Mouse (Mus musculus) T-cell, adult 66 days (primary cell): ENCODE data around the gene Kmt2a. TPM values are rescaled to one million over a fixed set of nuclear protein-coding genes. Genes with fewer than 3 reads are reported as not detected.

Experiments used
- total RNA-seq, 2 experiments: library from RNA; stranded (reverse); gene quantifications; 3 replicates in 1 of 2; 4 replicates in 1 of 2; pipeline ENCODE4 v1.2.4; 2023

Kmt2a gene
- total RNA-seq = 100 to 1,000 TPM; 162 to 179 TPM

GRCm38 (mm10) chr9:44881221-44881871 lies at the start of gene Kmt2a:
Gene Kmt2a (minus strand): TSS chr9:44881296.

GRCm38 (mm10) chr9:44920374-44921122 lies 39.5 kb upstream of the Kmt2a start, which contains the start of gene Atp5l:
Gene Atp5l (minus strand): TSS chr9:44920742.

GRCm38 (mm10) chr9:44802808-44803450 lies 78.2 kb downstream of the Kmt2a start, which contains the start of gene Ttc36:
Gene Ttc36 (minus strand): TSS chr9:44803072.

GRCm38 (mm10) chr9:44799102-44799957 lies 81.8 kb downstream of the Kmt2a start, which contains the start of gene Tmem25:
Gene Tmem25 (minus strand): TSS chr9:44799307.

GRCm38 (mm10) chr9:44767101-44768028 lies 113.7 kb downstream of the Kmt2a start, which contains the start of the genes Arcn1 and Ift46:
Gene Arcn1 (minus strand): TSS chr9:44767845.
Gene Ift46 (plus strand): TSS chr9:44767908.

Other genes with a start within 250 kb of the Kmt2a start
- not detected for gene Treh, start 208.1 kb downstream of the Kmt2a start, total RNA-seq
- gene Phldb1, start 146.1 kb downstream of the Kmt2a start, total RNA-seq = 1 to 10 TPM; 1.2 to 2.4 TPM
- 100 to 1,000 TPM; 119 to 126 TPM for gene Arcn1, start 113.5 kb downstream of the Kmt2a start, total RNA-seq
- 10 to 100 TPM; 36.9 to 45.6 TPM for gene Ift46, start 113.4 kb downstream of the Kmt2a start, total RNA-seq
- gene Tmem25, start 82.0 kb downstream of the Kmt2a start, total RNA-seq = 1 to 10 TPM; 2.7 to 3.3 TPM
- 10 to 100 TPM in 1 of 2 experiments, 1 to 10 TPM in 1; 8.5 to 11.2 TPM for gene Ttc36, start 78.2 kb downstream of the Kmt2a start, total RNA-seq
- gene Atp5l, start 39.4 kb upstream of the Kmt2a start, total RNA-seq = 100 to 1,000 TPM; 146 to 149 TPM
- 100 to 1,000 TPM in 1 of 2 experiments, 10 to 100 TPM in 1; 97.0 to 130 TPM for gene Ube4a, start 84.3 kb upstream of the Kmt2a start, total RNA-seq
- gene Cd3g, start 99.1 kb upstream of the Kmt2a start, total RNA-seq = 100 to 1,000 TPM; 492 to 549 TPM
- 100 to 1,000 TPM; 523 to 573 TPM for gene Cd3d, start 100.5 kb upstream of the Kmt2a start, total RNA-seq
- 100 to 1,000 TPM; 887 to 950 TPM for gene Cd3e, start 128.3 kb upstream of the Kmt2a start, total RNA-seq
- gene Mpzl2, start 158.5 kb upstream of the Kmt2a start, total RNA-seq = under 1 TPM in 1 of 2 experiments, not detected in 1; 0.74 TPM
- gene Mpzl3, start 173.9 kb upstream of the Kmt2a start, total RNA-seq = 10 to 100 TPM; 11.8 to 14.3 TPM
- 10 to 100 TPM; 17.5 to 22.2 TPM for gene Jaml, start 197.9 kb upstream of the Kmt2a start, total RNA-seq
- under 1 TPM; 0.35 to 0.50 TPM for gene Scn2b, start 236.5 kb upstream of the Kmt2a start, total RNA-seq